Mouse (Mus musculus) cerebellum, adult 9-11 months (tissue): ENCODE data around the gene Bcas2.
"Not testable (repeated sequence)": the region's sequence is repeated elsewhere in the genome, so short reads cannot be mapped to it uniquely, and the experiment has no call there.

ENCODE experiments used
- DNase-seq: peaks from one replicate; pipeline ENCODE4 v3.0.0; 2022

Bcas2 gene

GRCm38 (mm10) chr3:103172615-103173014 lies 1.2 kb downstream of the Bcas2 start:
- no peak for DNase-seq

GRCm38 (mm10) chr3:103176740-103177139 lies 5.3 kb downstream of the Bcas2 start:
- no peak for DNase-seq

DNA sequence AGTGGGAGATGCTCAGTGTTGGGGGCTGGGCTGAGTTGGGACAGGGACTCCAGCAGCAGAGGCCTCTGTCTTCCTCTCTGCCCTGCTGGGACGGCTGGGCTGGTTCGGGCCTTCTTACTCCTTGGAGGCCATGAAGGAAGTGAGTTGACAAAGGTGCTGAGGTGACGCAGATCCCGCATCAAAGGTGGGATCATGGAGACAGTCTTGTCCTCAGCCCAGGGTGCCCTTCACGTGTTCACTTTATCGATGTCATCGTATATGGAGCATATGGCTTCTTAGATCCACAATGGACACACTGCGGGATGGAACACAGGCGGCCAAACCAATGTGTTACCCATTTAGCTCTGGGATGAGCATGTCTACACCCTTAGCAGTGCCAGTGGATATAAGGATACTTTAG lies 8.1 kb downstream of the Bcas2 start:
- no peak for DNase-seq

DNA sequence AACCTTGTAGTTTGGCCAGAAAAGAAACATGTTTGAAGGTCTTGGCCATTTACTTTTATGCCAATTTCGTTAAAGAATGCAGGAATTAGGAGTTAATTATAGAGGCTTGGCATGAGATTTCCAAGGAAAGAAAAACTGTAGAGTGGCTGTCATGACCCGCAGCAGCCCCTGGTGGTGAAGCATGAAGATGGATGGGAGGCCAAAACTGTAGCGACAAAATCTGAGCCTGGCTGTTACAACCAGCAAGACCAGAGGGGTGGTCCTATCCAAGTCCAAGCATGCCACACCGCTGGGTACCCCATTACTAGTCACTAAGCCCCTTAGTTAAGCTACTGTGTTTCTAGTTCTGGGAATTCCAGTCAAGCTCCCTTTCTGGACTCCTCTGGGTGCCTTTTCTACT lies 9.7 kb downstream of the Bcas2 start:
- DNase-seq: no peak

DNA sequence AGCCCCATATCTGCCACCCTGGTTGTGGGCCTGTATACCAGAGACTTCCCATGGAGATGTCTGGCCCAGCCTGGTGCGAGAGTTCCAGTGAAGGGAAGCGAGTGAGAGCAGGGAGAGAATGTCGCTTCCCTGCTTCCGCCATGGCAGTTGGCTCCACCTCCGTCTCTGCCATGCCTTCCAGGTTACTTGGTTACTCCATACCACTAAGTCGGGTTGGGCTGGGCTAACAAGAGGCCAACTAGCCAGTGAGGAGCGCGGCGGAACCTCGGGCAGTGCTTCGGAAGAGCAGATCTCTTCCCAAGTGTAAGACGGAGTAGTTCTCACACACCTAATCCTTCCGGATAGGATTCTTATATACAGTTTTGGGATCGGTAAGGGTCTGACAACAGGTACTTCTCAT lies 11.4 kb downstream of the Bcas2 start:
- no peak for DNase-seq

DNA sequence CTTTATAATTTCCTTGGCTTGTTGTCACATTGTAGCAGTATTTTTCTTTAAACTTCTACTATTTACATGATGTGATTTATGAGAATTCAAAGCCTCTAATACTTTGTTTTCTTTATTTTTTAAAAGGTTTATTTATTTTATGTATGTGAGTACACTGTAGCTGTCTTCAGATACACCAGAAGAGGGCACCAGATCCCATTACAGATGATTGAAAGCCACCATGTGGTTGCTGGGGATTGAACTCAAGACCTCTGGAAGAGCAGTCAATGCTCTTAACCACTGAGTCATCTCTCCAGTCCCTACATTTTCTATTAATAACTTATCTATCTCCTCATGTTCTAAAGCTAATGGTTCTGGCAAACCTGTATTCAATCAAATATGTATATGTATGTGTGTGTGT lies 13.0 kb downstream of the Bcas2 start:
- DNase-seq: not testable (repeated sequence)

DNA sequence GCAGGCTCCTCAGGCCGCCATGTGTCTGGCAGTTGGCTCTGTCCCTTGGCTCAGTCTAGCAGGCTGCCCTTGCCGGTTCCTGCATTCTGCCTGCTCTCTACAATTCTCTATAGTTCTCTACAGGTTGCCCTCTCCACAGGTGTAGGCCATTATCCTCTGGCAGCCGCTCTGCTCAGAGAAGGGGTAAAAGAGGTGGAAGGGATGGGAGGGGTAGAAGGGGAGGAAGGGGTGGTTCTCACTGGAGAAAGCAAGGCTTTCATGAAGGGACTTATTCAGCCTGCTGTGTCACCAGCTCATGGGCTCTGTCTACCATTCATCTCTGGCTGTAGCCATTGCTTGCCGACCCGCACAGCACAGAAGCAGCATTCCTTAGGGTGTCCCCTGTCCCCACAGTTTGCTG lies 17.0 kb downstream of the Bcas2 start:
- DNase-seq: no peak

DNA sequence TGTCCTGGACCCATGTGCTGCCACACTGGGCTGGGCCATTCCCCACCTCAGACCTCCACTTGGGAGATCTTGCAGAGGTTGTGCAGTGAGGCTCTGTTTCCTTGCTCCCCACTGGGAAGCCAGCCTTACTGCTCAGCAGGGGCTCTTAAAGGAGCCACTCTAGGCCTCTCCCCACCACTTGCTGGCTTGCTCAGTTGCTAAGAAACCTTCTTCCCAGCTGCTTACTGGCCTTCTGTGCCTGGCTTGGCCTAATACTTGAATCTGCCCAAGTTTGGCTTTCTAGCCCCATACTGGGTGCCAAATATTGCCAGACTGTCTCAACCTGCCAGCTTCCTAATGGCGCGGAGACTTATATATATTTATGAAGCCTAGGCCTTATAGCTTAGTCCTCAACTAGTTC lies 17.4 kb downstream of the Bcas2 start:
- no peak for DNase-seq

GRCm38 (mm10) chr3:103192161-103192560 lies 20.7 kb downstream of the Bcas2 start:
- DNase-seq: no peak

DNA sequence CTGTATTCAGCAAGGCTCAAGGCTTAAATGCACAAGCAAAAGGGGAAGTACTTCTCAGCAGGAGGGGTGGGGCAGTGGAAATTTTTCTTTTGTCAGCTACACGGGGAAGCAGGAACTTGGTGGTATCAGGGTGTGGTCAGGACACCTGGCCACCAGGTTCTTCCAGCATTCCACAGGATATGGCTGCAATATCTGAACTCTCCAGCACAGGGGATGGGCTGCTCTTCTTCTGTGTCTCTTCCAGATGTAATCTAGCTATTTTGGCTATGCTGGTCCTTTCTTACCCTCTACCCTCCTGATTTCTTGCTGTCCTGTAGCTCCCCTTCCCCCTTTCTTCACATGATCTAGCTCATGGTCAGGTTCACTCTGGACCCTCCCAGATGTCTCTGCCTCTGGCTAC lies 21.7 kb downstream of the Bcas2 start:
- no peak for DNase-seq

DNA sequence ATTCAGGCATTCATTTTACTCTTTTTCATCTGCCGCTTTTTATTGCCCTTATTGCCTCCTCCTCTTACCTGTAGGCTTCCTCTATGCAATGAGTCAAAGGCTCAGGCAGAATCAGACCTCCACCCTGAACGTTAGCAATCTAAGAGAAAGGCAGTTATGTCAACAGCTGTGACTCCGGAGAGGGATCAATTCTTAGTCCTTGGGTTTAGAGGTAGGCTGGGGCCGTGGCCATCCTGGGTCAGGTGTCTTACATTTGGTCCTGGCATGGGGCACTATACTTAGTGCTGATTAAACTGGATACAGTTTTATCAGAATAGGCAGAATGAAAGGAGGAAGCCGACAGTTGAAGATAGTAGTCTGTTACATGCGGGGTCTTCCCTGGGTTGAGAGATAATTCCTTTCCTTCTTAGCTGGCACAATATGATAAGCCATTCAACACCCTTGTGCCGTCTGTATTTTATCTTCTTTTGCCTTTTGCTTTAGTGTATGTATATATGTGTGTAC lies 24.9 kb downstream of the Bcas2 start:
- no peak for DNase-seq

- no peak for DNase-seq
Observed at GRCm38 (mm10) chr3:103199386-103199785, 27.9 kb downstream of the Bcas2 start.

DNA sequence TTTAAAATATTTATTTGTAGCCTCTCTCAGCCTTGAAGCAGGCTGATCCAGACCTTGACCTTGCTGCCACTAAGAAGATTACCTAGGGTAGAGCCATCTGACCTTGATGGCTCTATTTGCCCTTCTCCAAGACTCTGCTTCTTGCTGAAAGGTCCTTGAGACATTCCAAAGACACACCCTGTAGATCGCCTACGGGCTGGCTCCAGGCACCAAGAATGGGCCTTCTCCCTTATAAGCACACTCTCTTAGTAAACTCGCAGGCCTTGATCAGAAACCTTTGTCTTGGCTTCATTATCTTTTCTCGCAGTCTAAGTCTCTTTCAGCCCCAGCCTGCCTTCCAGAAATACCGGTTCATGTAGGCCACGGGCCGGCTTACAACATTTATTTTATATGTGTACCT lies 29.6 kb downstream of the Bcas2 start:
- DNase-seq: not testable (repeated sequence)

- DNase-seq: no peak
Observed at GRCm38 (mm10) chr3:103203554-103203953, 32.1 kb downstream of the Bcas2 start.

DNA sequence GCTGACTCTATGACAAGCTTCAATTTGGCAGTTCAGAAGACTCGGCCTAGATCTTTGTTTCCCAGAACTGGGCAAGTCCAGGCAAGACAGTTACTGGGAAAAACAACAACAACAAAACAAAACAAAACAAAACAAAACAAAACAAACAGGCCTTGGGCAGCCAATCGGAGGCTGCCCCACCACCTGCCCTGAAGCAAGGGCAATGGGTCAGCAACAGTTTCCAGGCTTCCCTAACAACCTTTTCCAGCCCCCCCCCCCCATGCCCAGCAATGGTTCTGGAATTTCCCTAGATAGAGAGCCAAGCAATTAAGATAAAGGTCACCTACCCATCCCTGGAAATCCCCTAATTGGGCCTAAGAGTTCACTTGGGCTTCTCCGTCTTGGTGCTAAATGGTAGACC lies 33.0 kb downstream of the Bcas2 start:
- DNase-seq: no peak

GRCm38 (mm10) chr3:103206393-103206792 lies 34.9 kb downstream of the Bcas2 start:
- DNase-seq: no peak

- DNase-seq: no peak
Observed at GRCm38 (mm10) chr3:103207749-103208148, 36.3 kb downstream of the Bcas2 start.

DNA sequence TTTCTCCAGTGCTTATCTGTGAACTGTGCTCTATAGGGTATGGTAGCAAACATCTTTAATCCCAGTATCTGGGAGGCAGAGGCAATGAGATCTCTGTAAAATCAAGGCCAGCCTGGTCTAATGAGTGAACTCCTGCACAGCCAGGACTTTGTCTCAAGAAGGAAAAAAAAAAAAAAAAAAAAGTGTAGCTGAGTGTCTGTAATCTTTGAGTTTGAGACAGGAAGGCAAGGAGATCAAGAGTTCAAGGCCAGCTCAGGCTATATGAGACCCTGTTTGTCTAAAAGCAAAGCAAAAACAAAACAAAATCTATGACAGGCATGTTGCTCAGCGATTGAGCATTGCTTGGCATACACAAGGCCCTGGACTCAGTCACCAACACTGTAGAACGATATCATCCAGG lies 36.8 kb downstream of the Bcas2 start:
- DNase-seq: no peak

DNA sequence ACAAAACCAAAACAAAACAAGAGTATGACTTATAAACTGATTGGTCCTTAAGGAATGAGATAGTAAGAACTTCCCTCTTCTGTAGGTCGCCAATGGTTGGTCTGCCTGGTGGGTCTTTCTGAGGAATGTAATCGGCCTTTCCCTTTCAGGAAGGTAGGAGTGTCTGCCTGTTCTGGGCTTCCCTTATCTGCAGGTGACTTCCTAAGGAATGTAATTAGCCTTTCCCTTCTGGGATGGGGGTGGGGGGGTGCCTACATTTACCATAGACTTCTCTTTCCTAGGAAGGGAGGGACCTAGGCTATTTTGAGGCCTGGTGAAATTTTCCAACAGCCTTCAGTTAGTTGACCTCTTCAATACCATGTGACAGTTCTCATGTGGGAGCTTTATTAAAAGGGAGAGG lies 39.6 kb downstream of the Bcas2 start:
- DNase-seq: no peak

DNA sequence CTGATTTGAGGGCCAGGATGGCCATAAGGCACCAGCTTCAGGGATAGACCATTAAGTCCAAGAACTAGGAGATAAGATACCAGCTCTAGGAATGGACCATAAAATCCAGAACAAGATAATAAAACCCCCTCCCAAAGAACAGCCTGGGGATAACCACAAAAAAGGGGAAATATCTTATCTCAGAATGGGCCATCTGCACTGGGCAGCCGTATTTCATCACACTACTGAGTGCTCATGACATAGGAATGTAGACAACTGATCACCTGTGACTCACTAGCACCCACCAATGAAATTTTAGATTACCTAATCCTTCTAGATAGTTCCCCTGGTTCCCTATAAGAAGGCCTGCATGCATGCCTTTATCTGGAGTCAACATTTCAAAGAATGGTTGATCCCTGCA lies 40.7 kb downstream of the Bcas2 start:
- no peak for DNase-seq

DNA sequence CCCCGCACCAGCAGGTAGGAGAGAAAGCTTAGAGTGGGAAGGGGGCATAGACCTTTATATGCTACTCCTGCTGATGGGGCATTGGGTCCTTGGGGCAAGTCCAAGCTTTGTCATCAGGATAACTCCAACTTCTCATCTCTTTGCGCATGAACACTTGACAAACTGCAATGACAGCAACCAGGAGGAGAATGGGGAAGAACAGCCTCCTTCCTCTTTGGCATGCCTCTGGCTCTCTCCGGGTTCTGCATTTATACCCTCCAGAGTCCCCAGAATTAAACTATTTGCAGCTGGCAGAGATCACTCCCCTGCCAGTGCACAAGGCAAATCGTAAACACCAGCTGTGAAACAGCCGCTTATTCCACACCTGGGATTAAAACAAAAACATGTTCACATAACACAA lies 42.1 kb downstream of the Bcas2 start:
- DNase-seq: no peak

DNA sequence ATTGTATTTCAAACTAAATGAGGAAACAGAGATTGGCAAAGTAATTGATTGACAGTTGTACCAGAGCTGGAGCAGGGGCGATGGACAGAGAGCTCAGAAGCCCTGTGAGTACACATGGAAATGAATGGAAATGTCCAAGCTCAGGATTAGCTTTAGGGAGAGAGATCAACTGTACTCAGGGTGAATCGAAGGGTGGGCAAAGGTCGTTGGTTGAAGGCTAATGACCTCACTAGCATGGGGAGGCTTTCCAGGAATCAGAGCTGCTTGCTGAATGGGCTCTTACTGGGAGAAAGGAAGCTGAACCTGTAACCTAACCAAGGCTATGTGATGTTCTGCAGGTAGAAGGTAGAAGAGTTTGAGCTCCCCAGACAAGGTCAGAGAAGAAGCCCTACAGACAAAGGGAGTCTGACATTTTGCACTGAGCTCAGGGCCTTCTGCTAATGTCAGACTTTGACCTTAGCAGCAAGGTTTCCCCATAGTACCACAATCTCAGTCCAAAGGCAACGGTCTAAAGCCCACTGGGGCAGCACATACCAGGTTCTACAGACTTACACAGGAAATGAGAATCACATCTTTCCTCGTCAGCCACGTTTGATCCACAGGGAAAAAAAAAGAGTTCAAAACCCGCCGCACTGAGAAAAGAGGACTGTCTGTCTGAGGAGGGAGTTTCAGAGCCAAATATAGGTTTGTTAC lies 43.3 kb downstream of the Bcas2 start:
- DNase-seq: no peak

- not testable (repeated sequence) for DNase-seq
Observed at GRCm38 (mm10) chr3:103215399-103215798, 43.9 kb downstream of the Bcas2 start.

GRCm38 (mm10) chr3:103221435-103221834 lies 50.0 kb downstream of the Bcas2 start:
- DNase-seq: no peak

DNA sequence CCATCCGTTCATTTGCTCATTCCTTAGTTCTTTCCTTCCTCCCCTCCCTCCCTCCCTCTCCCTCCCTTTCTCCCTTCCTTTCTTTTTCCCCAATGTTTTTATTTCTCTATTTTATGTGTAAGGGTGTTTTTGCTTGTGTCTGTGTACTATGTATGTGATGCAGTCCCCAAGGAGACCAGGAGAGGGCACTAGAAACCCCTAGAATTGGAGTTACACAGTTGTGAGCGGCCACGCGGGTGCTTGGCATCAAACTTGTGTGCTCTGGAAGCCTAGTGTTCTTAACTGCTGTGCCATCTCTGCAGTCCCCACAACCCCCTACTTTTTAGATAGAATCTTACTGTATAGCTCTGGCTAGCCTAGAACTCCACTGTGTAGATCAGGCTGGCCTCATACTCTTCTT lies 52.3 kb downstream of the Bcas2 start:
- DNase-seq: no peak
